Mouse (Mus musculus) urinary bladder, postnatal 25 days (tissue): ENCODE results near the gene Epb41l1.
A peak's percentile ranks its signal among the peaks of the same experiment; 100 is the strongest.

Experiments
- DNase-seq: peaks from one replicate; pipeline ENCODE4 v3.0.0; 2022; ENCODE audit warnings: low spot score

Gene Epb41l1

DNA sequence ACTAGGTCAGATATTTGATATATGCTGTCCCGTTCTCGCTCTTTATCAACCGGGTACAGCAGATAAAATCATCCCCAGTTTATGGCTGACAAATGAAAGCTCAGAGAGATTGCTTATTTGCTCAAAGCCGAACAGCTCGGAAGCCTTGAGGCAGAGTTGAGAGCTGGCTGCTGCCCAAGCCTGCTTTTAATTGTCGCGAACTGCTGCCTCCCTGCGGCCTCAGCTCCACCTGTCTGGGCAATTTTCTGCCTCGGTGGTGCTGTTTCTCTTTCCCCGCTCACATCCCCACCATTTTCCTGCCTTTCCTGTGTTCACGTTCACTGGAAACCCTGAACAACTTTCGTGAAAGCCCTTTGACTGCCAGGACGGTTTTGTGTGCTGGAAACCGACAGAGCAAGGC, 39.8 kb downstream of the Epb41l1 start:
- peak; percentile 51 for DNase-seq

DNA sequence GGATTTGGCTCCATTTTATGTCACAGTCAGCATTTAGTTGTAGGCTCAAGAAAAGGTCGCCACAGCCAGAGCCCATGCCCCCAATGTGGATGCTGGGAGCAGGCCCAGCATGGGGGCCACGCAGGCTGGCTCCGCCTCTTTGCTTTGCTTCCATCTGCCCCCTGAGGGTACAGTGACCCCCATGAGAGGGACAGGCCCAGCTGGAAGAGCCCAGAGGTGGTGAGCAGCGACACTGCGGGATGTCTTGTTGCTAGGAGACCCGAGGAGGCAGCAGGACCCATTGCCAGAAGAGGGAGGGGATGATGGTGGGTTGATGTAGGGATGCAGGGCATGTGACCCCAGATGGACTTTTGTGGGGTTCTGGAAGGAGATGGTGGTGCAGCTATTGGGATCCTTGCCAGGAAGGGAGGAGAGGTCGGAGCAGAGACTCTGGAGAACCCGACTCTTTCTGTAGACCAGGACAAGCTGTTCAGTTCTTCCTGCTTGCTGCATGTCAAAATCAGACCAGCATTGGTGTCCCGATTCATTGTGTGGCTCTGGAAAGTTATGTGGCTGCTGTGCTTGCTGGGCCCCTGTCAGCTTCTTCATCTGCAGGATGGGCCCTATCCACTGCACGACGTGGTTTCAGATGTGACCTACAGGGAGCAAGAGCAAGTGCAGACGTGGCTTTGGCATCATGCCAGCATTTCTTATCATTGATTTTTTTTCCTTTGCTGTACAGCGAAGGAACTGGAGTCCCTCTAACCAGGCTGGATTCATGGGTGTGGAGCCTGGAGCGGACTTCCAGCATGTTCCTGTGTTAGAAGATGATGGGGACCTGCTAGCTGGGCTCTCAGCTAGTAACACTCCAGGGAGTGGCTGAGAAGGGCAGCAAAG, 41.7 kb downstream of the Epb41l1 start:
- no peak for DNase-seq

DNA sequence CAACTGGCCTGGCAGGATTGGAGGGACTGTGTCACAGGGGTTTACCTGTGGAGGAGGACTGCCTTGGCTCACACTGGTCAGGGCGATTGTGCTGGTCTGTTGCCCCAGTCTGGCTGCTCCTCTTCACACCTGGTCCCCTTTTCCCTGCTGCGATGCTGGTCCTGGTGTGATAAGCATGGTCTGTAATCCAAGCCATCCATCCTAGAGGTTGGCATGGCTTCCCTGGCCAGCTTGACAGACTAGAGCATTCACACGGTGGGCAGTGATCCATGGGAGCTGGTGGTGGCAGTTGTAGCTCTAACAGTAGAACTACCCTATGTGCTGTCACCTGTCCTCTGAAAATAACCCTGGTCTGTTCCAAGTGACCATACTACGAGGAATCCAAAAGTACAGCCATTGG, 43.7 kb downstream of the Epb41l1 start:
- DNase-seq = peak; percentile 2

DNA sequence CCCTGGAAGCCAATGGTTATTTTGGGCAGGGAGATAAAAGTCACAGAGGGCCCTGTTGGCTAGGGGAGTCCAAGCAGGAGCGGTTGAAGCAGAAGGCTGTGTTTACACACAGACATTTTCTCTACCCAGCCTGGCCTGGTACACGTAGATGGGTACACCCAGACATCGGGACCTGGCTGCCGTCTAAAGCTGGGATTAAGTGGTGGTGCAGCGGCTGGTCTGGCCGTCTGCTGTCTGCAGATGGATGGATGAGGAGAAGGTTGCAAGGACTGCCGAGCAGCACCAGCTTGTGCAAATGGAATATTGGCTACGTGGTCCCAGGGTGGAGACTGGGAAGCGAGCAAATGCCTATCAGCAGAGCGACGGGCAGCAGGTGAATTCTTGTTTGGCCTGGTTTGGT, 46.8 kb downstream of the Epb41l1 start:
- no peak for DNase-seq

DNA sequence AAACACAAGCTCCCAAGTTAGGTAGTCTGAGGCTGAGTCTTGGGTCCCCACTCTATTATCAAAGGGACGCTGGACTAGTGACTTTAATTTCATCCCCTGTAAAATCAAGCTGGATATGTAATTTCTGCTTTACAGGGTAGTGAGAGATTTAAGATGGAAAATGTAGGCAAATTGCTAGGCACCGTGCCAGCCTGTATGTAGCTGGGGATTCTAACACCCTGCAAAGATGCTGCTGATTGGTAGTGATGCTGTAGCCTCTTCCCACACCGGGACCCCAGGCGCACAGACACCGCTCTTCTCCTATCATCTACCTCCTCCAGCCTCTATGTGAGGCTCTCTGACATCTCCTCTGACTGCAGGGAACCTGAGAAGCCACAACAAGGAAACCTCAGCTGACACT, 48.2 kb downstream of the Epb41l1 start:
- no peak for DNase-seq

DNA sequence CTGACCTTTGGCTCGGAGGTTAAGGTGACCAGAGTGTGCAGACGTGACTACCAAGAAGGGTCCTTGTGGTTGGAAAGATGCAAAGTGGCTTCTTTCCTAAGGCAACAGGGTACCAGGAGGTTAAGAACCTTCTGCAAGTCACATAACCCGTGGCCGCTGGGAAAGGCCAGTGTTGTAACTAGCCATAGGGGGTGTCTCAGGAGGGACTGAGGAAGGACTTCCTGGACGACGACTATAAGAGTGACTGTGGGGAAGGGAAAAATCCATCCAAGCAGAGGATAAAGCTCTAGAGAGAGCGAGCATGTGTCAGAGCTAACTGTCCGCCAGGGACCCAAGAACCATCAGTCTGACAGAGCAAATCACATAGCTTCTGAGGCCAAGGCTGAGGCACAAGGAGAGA, 48.8 kb downstream of the Epb41l1 start:
- DNase-seq = no peak

DNA sequence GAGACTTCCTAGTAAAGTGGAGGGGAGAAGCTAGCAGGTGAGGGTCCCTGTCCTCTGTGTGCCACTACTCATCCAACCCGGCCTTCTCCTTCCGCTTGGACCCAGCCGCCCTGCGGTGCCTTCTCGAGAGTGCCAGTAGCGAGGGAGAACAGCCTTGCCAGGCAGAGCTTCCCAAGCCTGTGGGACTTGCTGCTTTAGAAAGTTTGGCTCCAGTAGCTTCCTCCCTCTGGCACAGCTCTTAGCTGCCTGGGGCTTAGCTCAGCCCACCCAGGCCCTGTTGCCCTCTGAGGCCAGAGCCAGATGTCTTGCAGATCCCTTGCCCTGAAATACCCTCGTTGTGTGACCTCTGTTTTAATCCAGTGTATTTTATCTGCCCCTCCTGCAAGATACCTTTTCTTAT, 50.2 kb downstream of the Epb41l1 start:
- DNase-seq = no peak

DNA sequence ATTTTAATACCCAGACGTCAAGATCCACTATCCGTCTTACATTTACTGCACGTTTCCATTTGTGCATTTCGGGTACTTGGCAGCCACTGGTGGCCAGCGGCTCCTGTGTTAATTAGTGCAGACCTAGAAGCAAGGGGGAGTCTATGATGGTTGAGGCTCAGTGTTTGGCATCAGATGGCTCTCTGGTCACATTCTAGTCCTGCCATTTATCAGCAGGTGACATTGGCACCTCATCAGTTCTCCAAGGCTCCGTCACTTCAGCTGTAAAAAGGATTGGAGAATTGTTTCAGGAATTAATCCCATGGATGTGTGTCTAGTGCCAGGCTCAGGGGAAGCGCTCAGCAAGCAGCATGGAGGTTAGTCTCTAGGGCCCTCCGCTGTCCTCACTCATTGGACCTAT, 51.6 kb downstream of the Epb41l1 start:
- DNase-seq = no peak

DNA sequence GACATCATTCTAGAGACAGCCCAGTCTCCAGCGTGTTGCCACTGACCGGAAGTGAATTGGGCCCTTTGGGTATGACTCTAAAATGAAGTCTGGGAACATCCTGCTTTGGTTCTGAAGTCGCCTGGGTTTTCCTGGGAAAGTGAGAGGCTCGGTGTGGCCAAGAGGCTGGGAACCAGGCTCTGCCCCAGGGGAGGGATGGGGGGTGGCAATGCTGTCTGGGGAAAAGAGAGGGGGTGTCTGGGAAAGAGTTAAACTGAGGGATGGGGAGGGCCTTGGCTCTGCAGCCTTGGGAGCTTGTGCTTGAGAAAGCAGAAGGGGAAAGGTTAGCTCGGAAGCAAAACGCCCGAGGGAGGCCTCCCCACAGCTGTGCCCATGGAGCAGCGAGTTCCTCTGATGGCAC, 53.0 kb downstream of the Epb41l1 start:
- DNase-seq = no peak

DNA sequence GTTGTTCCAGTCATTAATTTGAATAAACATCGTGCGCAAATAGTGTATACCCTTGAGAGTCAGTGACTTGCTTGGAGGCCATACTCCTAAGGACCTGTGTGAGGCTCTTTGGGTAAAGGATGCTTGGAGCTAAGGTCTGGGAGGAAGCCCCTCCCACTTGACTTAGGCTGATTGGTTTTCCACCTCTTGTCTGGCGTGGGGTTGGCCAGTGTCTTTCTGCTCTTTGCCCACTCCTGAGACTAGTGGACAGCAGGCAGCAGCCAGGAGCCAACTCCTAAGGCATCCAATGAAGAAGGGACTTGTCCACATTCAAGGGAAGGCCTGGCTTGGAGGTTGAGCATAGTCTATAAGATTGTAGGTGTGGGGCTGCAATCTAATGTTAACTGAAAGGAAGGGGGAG, 53.4 kb downstream of the Epb41l1 start:
- DNase-seq = no peak

DNA sequence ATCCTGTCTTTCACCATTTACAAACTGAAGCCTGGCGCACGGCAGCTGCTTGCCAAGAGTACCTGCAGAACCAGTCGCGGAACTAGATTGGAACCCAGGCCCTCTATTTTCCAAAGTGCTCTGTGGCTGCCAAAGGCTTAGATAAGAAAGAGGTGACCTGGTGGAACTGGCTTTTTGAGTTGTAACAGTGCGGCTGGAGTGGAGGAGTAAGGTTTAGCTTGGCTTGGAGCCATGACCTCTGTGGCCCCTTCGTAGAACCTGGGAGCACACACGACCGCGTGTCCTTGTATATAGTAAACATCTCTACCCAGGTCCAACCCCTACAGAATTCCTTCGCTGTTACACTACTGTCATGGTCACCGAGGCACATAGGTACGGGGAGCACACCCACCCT, 54.2 kb downstream of the Epb41l1 start:
- peak; percentile 59 for DNase-seq

DNA sequence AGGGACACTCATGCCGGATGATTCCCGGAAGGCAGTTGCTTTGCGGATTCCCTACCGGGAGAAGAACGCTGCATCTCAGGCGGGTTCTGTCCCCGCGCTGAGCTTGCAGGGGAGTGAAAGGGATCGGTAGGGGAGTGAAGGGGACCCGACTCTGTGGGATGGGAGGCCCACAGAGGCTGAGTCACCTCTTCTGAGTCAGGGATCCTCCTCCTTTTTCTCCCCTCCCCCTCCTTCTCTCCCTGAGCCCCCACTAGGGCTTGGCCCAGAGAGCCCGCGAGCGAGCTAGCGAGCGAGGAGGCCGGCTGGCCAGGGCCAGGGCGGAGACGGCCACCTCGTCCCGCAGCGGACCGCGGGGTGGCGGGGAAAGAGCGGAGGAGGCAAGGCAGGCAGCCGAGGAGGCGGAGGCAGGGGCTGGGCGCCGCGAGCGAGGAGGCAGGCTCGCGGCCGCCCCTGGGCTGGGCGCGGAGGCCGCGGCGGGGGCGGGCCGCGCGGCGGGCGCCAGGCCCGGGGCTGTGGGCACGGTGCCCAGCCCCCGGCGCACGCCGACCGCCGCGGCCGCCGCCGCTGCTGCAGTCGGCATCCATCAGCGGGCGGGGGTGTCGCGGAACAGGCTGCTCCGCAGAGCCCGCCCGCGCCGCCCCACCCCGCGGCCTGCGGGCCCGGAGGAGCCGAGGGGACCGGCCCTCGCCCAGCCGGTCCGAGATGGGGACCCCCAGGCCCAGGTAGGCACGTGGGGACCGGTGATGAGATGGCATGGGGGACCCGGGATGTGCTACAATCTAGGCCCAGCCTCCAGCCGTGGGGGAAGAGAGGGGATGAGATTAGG, 54.8 kb downstream of the Epb41l1 start:
- DNase-seq = peak; percentile 60

DNA sequence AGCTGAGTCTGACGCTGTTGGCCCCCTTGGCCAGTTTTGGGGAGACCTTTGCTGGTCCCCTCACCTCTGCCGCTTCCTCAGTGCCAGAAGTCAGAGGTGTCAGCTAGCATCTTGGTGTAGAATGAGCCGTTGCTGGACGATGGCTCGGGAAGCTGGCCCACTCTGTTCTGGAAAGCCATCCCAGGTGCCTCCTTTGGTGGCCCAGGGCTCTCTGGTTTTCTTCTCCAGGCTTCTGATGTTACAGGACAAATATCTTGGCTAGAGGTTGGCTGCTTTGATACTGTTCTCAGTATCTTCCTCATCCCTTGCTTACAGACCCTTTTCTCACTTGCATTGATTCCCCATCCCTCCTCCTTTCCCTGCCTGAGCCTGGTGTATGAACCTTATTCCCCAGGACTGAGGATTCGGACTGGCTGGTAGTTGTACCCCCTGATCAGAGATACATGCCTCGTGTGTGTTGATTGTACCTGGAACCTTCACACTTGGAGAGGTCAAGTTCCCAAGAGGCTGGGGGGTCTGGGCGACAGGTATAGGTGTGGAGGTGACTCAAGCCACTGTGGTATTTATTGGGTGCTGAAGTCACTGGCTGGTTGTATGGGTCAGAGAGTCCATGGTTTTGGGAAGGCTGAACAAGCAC, 55.5 kb downstream of the Epb41l1 start:
- no peak for DNase-seq

DNA sequence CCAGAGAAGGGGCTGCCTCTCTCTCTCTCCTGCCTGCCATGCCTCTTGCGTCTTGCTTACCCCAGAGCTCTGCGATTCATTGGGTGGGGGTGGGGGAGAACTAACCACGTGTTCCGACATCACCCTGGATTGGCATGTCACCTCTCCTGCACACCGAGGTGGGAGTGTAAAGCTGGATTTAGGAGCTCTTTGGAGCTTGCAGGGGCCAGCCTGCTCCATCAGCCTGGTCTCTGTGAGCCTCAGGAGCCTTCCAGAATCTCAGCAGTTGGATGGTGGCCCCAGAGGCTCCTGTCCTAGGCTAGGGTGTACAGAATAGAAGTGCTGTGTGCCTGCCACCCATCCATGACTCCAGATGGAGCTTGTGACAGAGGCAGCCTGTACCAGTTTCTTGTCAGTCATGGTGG, 56.0 kb downstream of the Epb41l1 start:
- DNase-seq = no peak

DNA sequence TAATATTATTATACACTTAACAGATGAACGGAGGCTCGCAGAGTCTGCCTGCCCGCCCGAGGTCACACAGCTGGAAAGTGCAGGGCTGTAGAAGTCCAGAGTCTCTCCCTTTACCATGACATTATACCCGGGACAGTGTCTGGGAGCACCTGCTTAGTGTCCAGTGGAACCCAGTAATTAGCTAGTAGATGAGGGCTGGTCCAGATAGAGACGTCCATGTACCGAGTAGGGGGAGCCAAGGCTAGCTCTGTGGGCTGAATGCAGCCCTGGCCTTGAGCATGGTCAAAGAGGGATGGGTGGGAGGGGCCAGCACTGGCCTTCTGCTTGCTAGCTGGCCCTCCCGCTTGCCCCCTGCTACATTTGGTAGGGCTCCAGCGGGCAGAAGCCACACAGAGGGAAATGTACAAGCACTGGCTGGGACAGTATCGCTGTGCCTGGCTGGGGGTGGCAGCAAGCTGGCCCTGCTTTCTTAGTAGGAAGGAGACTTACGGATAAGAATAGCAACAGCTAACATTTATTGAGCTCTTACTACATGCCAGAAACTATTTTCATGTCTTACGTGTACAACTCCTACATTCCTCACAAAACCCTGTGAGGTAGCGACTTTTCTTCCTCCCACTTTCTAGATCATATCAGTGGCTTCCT, 57.5 kb downstream of the Epb41l1 start:
- DNase-seq = no peak

DNA sequence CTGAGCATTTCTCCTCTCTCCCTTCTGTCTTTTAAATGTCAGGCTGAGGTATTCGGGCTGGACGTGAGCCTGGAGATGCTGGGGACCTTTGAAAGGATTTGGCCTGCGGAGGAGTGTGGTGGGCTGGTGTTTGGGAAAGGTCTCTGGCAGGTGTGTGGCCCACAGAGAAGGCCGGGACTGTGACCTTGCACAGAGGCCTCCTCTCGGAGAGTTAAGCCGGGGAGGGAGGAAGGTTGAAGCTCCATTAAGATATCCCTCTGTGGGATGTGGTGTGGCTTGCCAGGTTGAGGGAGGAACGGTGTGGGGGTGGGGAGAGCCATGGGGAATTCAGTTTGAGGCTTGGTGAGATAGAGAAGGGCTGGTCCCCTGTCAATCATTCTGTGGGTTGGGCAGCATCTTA, 59.1 kb downstream of the Epb41l1 start:
- DNase-seq = no peak

DNA sequence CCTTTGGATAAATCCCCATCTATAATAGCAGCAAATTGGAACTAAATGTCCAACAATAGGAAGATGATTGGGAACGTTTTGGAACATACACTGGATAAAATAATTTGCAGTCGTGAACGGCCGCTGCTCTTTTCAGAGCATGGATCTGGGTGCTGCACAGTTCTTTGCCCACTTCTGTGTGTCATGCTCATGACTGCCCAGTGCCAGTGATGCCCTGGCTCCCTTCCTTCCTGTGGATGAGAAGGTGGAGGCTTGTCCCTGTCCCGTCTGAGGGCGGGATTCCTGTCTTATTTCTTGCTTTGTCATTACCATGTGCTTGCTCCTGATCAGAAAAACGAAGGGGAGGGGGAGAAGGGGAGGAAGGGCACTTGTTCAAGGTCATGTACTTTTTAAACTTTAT, 59.6 kb downstream of the Epb41l1 start:
- no peak for DNase-seq

DNA sequence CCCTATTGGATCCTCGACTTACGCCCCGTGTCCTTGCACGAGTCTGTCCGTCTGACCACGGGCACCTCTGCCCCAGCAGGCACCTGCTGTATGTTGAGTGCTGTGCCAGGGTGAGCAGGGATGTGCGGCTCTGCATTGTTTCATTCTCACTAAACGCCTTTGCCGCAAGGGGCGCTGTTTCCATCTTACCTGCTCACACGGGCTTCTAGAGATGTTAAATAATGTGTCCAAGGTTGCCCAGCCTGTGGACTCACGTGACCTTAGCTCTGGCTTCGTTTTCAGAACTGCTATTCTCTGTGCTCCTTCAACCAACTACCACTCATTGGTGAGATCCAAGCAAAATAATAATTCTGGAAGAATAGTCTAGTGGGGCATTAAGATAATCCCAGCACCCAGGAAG, 61.6 kb downstream of the Epb41l1 start:
- DNase-seq = peak; percentile 41

DNA sequence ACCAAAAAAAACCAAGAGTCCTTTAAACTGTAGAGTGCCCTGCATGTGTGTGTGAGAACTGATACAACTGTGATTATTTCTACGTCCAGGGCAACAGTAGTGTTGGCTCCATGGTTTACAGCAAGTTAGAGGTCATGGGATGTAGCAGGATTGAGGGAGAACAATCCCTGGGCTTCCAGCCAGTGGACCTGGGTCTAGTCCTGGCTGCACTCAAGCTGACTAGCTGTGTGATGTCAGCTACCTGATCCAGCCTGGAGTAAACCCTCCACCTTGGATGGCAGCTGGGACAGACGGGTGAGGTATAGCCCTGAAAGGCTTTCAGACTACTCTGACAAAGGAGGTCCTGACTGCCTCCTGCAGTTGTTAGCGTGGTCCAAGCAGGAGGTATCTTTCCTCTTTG, 62.1 kb downstream of the Epb41l1 start:
- no peak for DNase-seq

DNA sequence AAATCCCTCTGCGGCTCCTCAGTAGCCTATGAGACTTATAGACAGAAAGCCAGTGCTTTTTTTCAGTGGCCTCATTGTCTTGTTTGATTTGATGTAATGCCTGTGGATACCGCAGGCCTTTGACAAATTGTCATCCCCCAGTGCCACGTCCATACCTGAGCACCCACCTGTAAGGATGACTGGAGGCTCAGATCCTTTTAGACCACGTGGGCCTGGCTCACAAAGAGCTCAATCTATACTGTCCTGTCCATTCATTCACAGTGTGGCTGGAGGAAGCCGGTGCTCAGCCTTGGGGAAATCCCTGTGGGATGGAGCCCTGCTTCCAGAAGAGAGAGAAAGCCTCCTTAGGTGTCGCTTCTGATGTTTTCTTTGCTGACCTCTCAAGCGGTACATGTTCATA, 62.5 kb downstream of the Epb41l1 start:
- no peak for DNase-seq

DNA sequence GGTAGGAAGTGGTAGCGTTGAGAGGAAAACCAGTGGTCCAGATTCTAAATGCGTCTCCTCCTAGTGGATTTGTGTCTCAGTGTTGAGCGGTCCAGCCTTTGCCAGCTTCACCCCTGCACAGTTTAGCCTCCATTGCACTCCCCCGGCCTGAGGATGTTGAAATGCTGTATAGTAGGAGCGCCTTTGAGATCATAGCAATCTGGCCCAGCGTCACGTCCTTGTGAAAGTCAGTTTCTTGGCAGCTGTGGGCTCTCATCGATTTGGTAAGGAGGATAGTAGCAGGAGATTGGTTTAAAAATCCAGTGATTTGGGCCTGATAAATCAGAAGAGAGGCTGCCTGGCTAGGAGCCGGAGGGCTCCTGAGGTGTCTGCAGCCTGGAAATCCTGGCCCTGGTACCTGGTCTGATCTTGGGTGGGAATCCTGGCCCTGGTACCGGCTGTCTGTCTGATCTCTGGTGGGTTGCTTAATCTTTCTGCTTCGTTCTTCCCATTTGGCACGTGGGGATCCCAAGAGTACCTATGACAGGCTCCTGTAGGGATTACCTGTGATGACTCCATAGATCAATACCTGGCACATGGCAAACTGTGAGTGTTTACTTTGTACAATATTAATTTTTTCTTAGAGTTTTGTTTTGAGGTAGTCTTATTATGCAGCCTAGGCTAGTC, 65.5 kb downstream of the Epb41l1 start:
- no peak for DNase-seq
